Mouse (Mus musculus) MEL-GATA-1-ER (cell line): ENCODE measurements at regions not wholly inside any gene's neighbourhood (a gene's known extent, or its start where the extent isn't known, plus 50 kb on each side); places are given as distances from the start of the nearest gene placed in this dataset.

Experiments used
- DNase-seq: peaks from one replicate; pipeline ENCODE4 v3.0.0-alpha.2; 2012; ENCODE audit warnings: low read depth; ENCODE audit errors: extremely low read depth

GRCm38 (mm10) chr2:131674872-131675271 is 112.8 kb upstream of the Adra1d start:
- no peak for DNase-seq

DNA sequence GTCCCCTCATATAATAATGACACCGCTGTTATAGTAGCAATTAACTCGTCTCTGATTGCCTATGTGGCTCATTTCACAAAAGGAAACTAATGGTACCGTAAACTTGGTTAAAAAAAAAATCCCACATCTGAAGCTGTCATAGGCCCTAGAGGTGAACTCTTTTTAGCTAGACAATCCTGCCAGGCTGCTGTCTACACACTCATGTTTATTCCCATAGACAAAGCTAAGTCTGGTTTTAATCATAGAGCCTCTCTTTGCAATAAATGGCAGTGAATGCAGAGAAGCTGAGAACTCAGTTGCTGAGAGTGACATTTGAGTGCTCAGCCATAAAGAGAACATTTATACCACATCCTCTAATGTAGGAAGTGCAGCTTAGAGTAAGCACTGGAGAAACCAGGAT is 111.3 kb upstream of the Adra1d start:
- DNase-seq = no peak

GRCm38 (mm10) chr2:131672646-131673045 is 110.6 kb upstream of the Adra1d start:
- DNase-seq = no peak

GRCm38 (mm10) chr2:131672223-131672622 is 110.1 kb upstream of the Adra1d start:
- DNase-seq = no peak

- DNase-seq = no peak
Observed at GRCm38 (mm10) chr2:131670876-131671275, 108.8 kb upstream of the Adra1d start.

- DNase-seq = no peak
Observed at GRCm38 (mm10) chr2:131667874-131668273, 105.8 kb upstream of the Adra1d start.

GRCm38 (mm10) chr2:131666841-131667364 is 104.8 kb upstream of the Adra1d start:
- DNase-seq = no peak

GRCm38 (mm10) chr2:131664575-131664974 is 102.5 kb upstream of the Adra1d start:
- DNase-seq = no peak

- DNase-seq = no peak
Observed at GRCm38 (mm10) chr2:131663199-131663809, 101.2 kb upstream of the Adra1d start.

GRCm38 (mm10) chr2:131652197-131652596 is 90.1 kb upstream of the Adra1d start:
- no peak for DNase-seq

GRCm38 (mm10) chr2:131650611-131651153 is 88.6 kb upstream of the Adra1d start:
- no peak for DNase-seq

GRCm38 (mm10) chr2:131644166-131644858 is 82.2 kb upstream of the Adra1d start:
- no peak for DNase-seq

DNA sequence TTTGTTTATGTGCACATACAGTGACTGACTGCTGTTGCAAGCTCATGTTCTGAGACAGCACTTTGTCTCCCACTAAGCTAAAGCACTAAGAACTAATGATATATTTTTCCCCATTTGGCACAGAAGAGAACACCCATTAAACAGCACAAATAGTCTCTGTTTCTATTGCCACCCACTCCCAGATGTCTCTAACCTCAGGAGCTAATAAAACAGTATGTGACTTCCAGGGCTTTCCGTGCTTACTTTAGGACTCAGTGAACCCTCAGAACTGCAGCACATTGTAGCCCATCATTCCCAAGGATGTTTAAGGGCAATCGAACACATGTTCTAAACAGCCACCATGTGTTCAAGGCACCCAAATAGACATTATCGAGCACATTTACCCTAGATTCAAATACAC is 80.4 kb upstream of the Adra1d start:
- no peak for DNase-seq

DNA sequence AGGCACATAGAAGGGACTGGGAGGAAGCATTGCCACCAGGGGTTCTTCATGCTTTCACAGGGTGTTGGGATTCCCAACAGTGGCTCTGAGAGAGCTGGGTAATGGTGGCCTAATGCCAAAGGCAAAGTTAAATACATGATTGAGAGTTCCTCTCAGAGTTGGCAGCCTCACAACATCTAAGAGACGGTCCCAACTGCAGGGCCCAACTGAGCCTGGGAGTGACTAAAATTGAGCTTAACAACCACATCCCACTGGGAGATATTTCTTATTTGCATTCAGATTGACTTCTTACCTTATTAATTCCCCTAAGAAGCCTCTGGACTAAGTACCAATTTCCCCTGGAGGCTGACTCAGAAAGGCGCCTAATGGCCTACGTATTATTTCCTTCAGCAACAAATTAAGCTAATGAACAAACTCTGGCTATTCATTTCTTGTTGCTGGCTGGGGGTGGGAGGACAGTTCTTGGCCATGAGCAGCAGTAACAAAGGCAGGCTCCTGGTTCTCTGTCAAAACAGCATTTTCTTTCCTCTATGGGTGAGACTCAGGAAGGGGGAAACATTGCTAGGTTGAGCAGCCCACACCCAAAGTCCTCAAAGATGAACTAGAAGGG is 77.0 kb upstream of the Adra1d start:
- DNase-seq = no peak

GRCm38 (mm10) chr2:131635791-131636190 is 73.7 kb upstream of the Adra1d start:
- DNase-seq = no peak

DNA sequence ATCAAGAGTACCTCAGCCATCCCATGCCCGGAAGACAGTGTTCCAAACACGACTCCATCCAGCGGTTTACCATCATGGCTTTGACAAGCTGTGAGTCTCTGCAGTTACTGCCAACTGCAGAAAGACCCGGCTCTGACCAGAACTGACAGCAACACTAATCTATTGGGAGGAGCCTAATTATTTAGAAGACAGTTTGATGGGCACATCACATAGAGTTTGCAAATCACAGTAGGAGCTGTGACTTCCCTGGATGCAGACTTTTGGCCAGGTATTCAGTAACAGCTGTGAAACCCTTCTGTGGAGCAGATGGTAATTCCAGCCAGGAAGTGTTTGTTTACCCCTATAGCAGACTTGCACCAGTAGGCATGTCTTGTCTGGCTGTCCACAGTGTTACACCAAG is 55.8 kb upstream of the Adra1d start:
- no peak for DNase-seq

- peak; percentile 6 for DNase-seq
Observed at GRCm38 (mm10) chr2:131612486-131612885, 50.4 kb upstream of the Adra1d start.
